In the genomic region with DNA sequence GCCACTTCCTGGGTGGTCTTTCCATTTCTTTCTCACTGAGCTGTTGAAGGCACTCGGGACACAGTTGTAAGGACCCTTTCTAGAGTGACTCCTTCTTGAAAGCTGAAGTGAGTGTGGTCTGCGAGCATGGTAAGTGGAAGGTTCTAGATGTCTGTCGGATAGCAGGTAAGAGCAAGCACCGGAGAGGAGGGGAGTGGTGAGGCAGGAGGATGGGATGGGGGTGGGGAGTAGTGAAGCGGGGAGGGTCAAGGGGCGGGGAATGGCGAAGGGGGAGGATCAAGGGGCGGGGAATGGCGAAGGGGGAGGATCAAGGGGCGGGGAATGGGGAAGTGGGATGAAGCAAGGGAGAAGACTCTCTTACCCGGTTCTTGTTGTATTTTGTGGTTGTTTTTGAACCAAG, we compare ENCODE assay signal across 13 mouse cellular contexts.
DNase-seq lines count a peak whose midpoint lies in the region; ATAC-seq and TF ChIP-seq lines count a peak whose summit lies in the region.
"Had no signal": no experiment of that assay in that cellular context is flagged by ENCODE, and none has a peak within 500 bp of the region (broad histone marks: within the 10 kb centered on the region; RNA-seq: fewer than 3 reads in every experiment).

No protein-coding gene starts in this region.

- H3K4me1 ChIP-seq in hindbrain, embryonic 15.5 days (replicated peaks): no peaks in the 10 kb centered on the region
- H3K4me1 ChIP-seq in lung, adult 2 months (ENCODE audit: control insufficient read depth, insufficient read depth, low read length): peaks cover 9% of the 10 kb centered on the region
- H3K4me1 ChIP-seq: liver, embryonic 13.5 days; stomach, embryonic 15.5 days had no signal

- TF ChIP-seq CTCF in lung, adult 2 months (IDR thresholded peaks at IDR 0.05; ENCODE audit: insufficient read depth, low read length): no peak

- H3K9ac ChIP-seq in hindbrain, embryonic 15.5 days: no peak overlapping the region
- H3K9ac ChIP-seq: heart, embryonic 13.5 days; liver, embryonic 13.5 days; stomach, embryonic 15.5 days had no signal

- intact Hi-C loops in left cerebral cortex, postnatal 4 days (cut with DNase I): no loop called here
- intact Hi-C loops in left cerebral cortex, postnatal 10 days (cut with DNase I): no loop called here

- WGBS in hindbrain, embryonic 15.5 days: 26% methylated on average over 11 of the region's 11 CpGs
- WGBS in lung, adult 2 months: 76% methylated on average over 11 of the region's 11 CpGs

- H3K9me3 ChIP-seq in hindbrain, embryonic 15.5 days: no peaks in the 10 kb centered on the region
- H3K9me3 ChIP-seq: heart, embryonic 13.5 days; liver, embryonic 13.5 days; stomach, embryonic 15.5 days had no signal

- TF ChIP-seq POLR2A in lung, adult 2 months (IDR thresholded peaks at IDR 0.05; ENCODE audit: borderline replicate concordance, extremely low read depth, low read depth, low read length): no peak

- H3K27me3 ChIP-seq in hindbrain, embryonic 15.5 days: no peaks in the 10 kb centered on the region
- H3K27me3 ChIP-seq: heart, embryonic 13.5 days; liver, embryonic 13.5 days; stomach, embryonic 15.5 days had no signal

- peak; percentile 33 for DNase-seq in embryo, embryonic 10.5 days (ENCODE audit: low spot score)
- DNase-seq in embryo, embryonic 10 days (ENCODE audit: low spot score): no peak
- peak; percentile 18 for DNase-seq in left cerebral cortex, postnatal 4 days
- no peak for DNase-seq in left cerebral cortex, postnatal 10 days (ENCODE audit: extremely low spot score in 1 of 2, low spot score in 2 of 2)
- DNase-seq in retina, embryonic 14.5 days (ENCODE audit: low spot score): peak; percentile 48
- DNase-seq in urinary bladder, adult 18-20 months (ENCODE audit: low spot score in 2 of 2): no peak
- no peak for DNase-seq in lung, adult 2 months
- DNase-seq: adrenal gland, adult 8-10 months; kidney, adult 11 months; liver, embryonic 13.5 days had no signal

- no peaks in the 10 kb centered on the region for H3K36me3 ChIP-seq in hindbrain, embryonic 15.5 days
- H3K36me3 ChIP-seq: liver, embryonic 13.5 days; stomach, embryonic 15.5 days had no signal

- no peak for ATAC-seq in hindbrain, embryonic 15.5 days (ENCODE audit: low FRiP score, low read depth)

- H3K4me2 ChIP-seq in hindbrain, embryonic 15.5 days: peak overlapping the region; percentile 35
- H3K4me2 ChIP-seq: heart, embryonic 13.5 days; liver, embryonic 13.5 days; stomach, embryonic 15.5 days had no signal

- no peak overlapping the region for H3K4me3 ChIP-seq in hindbrain, embryonic 15.5 days
- H3K4me3 ChIP-seq in lung, adult 2 months (replicated peaks; ENCODE audit: extremely low read depth, low read depth, low read length): no peak overlapping the region
- H3K4me3 ChIP-seq: heart, embryonic 13.5 days; liver, embryonic 13.5 days; stomach, embryonic 15.5 days had no signal

- no peak overlapping the region for H3K27ac ChIP-seq in hindbrain, embryonic 15.5 days (replicated peaks)
- H3K27ac ChIP-seq: heart, embryonic 13.5 days; liver, embryonic 13.5 days; stomach, embryonic 15.5 days had no signal

Comparison
In these comparisons a context has a peak if more than half of its experiments do, and no peak if none do; other contexts are left out.
1. DNase-seq: peak in embryo, embryonic 10.5 days (single experiment), left cerebral cortex, postnatal 4 days (single experiment) and retina, embryonic 14.5 days (single experiment); none in embryo, embryonic 10 days (single experiment), left cerebral cortex, postnatal 10 days (0 of 2), urinary bladder, adult 18-20 months (0 of 2) and lung, adult 2 months (single experiment).